Mouse (Mus musculus) small intestine, adult 2 months (tissue): ENCODE results near the gene Nr2f6.

ENCODE experiments used
- CTCF ChIP-seq: fragments of 200-500 bp; IDR thresholded peaks from 2 replicates; pipeline ENCODE4 v1.5.1; 2012; ENCODE audit warnings: low read depth, mild to moderate bottlenecking, control low read depth, inconsistent platforms, low read length, moderate library complexity, mixed read lengths; ENCODE audit not compliant: insufficient replicate concordance, insufficient read length; ENCODE audit errors: extremely low read depth
- POLR2A ChIP-seq: fragments of 200-500 bp; IDR thresholded peaks from 2 replicates; pipeline ENCODE4 v1.6.1; 2012; ENCODE audit warnings: low read depth, mild to moderate bottlenecking, control low read depth, inconsistent platforms, low read length, moderate library complexity

DNA sequence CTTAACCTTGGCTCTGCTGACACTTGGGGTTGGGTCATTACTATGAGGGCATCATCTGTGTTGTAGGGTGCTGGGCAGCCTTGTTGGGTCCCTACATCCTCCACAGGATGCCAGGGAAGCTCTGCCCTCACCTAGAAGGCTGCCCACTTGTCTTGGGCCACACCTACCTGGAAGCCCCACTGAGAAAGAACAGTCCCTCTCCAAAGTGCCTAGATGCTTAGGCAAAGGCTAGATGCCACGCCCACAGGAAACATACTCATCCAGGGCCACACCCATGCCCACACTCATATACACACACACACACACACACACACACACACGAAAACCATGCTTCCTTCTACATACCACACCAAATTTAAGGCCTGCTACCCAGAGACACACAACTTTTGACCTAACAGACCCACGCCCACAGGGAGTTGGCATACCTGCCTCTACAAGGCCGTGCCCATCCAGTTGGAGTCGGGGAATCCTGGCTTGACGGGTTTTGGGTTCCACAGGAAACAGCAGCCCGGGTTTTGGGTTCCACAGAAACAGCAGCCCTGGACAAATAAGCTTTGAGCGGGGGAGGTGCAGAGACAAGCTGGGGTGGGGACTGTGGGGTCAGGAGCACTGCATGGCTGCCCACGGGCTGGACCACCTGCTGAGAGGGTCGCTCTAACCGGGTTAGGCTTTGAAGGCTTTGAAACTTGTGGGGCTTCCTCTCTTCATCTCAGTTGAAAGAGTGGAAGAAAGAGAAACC lies 29.9 kb upstream of the Nr2f6 start:
- TF ChIP-seq CTCF (no peak), POLR2A (no peak)
